Mouse (Mus musculus) small intestine, adult 2 months (tissue): ENCODE data around the gene Gm9970.

Experiments
- CTCF ChIP-seq: fragments of 200-500 bp; IDR thresholded peaks from 2 replicates; pipeline ENCODE4 v1.5.1; 2012; ENCODE audit warnings: low read depth, mild to moderate bottlenecking, control low read depth, inconsistent platforms, low read length, moderate library complexity, mixed read lengths; ENCODE audit not compliant: insufficient replicate concordance, insufficient read length; ENCODE audit errors: extremely low read depth
- POLR2A ChIP-seq: fragments of 200-500 bp; IDR thresholded peaks from 2 replicates; pipeline ENCODE4 v1.6.1; 2012; ENCODE audit warnings: low read depth, mild to moderate bottlenecking, control low read depth, inconsistent platforms, low read length, moderate library complexity

- TF ChIP-seq POLR2A: no peak
- no peak for TF ChIP-seq CTCF
These were observed 16.6 kb upstream of the Gm9970 start for GRCm38 (mm10) chr5:31257616-31258015.
